Mouse (Mus musculus) MEL (cell line): ENCODE data around the gene Skp2. TPM values are rescaled to one million over a fixed set of nuclear protein-coding genes. Genes with fewer than 3 reads are reported as not detected.

Experiments
- DNase-seq: peaks from one replicate; pipeline ENCODE4 v3.0.0; 2011; ENCODE audit warnings: low read depth, low spot score
- H3K27ac ChIP-seq: 2 replicates; pipeline ENCODE4 v1.5.1; 2012; ENCODE audit warnings: low read depth, mild to moderate bottlenecking, control low read depth, low read length, moderate library complexity; ENCODE audit not compliant: control insufficient read depth
- H3K27me3 ChIP-seq, 2 experiments: fragments of 150-350 bp in 1 of 2; sonication (generic) in 1 of 2; 2 replicates each; pipeline ENCODE4 v1.6.1; 2012; ENCODE audit warnings: low read length in 2 of 2, mild to moderate bottlenecking in 2 of 2, improper control_type of control experiment in 1 of 2, moderate library complexity in 1 of 2; ENCODE audit not compliant: insufficient read depth in 2 of 2, control insufficient read depth in 1 of 2
- H3K36me3 ChIP-seq, 2 experiments: 2 replicates each; pipeline ENCODE4 v1.6.1; 2012 to 2014; ENCODE audit warnings: low read length in 2 of 2, improper control_type of control experiment in 1 of 2, inconsistent platforms in 1 of 2, mild to moderate bottlenecking in 1 of 2; ENCODE audit not compliant: insufficient read depth in 2 of 2, control insufficient read depth in 1 of 2
- H3K4me1 ChIP-seq, 2 experiments: fragments of 150-350 bp in 1 of 2; sonication (generic) in 1 of 2; 2 replicates each; pipeline ENCODE4 v1.6.1; 2012; ENCODE audit warnings: low read length in 2 of 2, improper control_type of control experiment in 1 of 2, mild to moderate bottlenecking in 1 of 2; ENCODE audit not compliant: insufficient read depth in 2 of 2, control insufficient read depth in 1 of 2
- H3K4me3 ChIP-seq, 2 experiments: fragments of 150-350 bp in 1 of 2; sonication (generic) in 1 of 2; 2 replicates each; pipeline ENCODE4 v1.5.1; 2012; ENCODE audit warnings: low read depth in 2 of 2, low read length in 2 of 2, mild to moderate bottlenecking in 2 of 2, moderate library complexity in 2 of 2, control low read depth in 1 of 2, improper control_type of control experiment in 1 of 2; ENCODE audit not compliant: control insufficient read depth in 1 of 2, insufficient read depth in 1 of 2
- H3K79me2 ChIP-seq: 2 replicates; pipeline ENCODE4 v1.6.1; 2012; ENCODE audit warnings: mild to moderate bottlenecking, low read length, moderate library complexity; ENCODE audit not compliant: control insufficient read depth, poor library complexity, insufficient read depth
- H3K9ac ChIP-seq: 2 replicates; pipeline ENCODE4 v1.6.1; 2012; ENCODE audit warnings: low read depth, mild to moderate bottlenecking, control low read depth, low read length, moderate library complexity; ENCODE audit not compliant: control insufficient read depth, poor library complexity, severe bottlenecking
- H3K9me3 ChIP-seq: fragments of 150-350 bp; sonication (generic); replicated peaks from 2 replicates; pipeline ENCODE4 v1.6.1; 2012; ENCODE audit warnings: mild to moderate bottlenecking, low read length, improper control_type of control experiment, moderate library complexity; ENCODE audit not compliant: insufficient read depth
- BHLHE40 ChIP-seq: IDR thresholded peaks from 2 replicates; pipeline ENCODE4 v1.6.1; 2012; ENCODE audit warnings: low read depth, mild to moderate bottlenecking, inconsistent platforms, low read length, improper control_type of control experiment, borderline replicate concordance
- CHD1 ChIP-seq: IDR thresholded peaks from 2 replicates; pipeline ENCODE4 v1.6.1; 2012; ENCODE audit warnings: low read depth, mild to moderate bottlenecking, inconsistent platforms, low read length, improper control_type of control experiment
- E2F4 ChIP-seq: IDR thresholded peaks from 2 replicates; pipeline ENCODE4 v1.6.1; 2011; ENCODE audit warnings: low read depth, low read length, improper control_type of control experiment, borderline replicate concordance
- ELF1 ChIP-seq: IDR thresholded peaks from 2 replicates; pipeline ENCODE4 v1.6.1; 2014; ENCODE audit warnings: low read depth, mild to moderate bottlenecking, inconsistent platforms, low read length, improper control_type of control experiment, moderate library complexity
- EP300 ChIP-seq, 2 experiments: IDR thresholded peaks; 2 replicates each; pipeline ENCODE4 v1.6.1; 2011; ENCODE audit warnings: improper control_type of control experiment in 2 of 2, low read length in 2 of 2, low read depth in 1 of 2, mild to moderate bottlenecking in 1 of 2
- ETS1 ChIP-seq: IDR thresholded peaks from 2 replicates; pipeline ENCODE4 v1.6.1; 2012; ENCODE audit warnings: low read depth, mild to moderate bottlenecking, inconsistent platforms, low read length, improper control_type of control experiment, moderate library complexity
- GATA1 ChIP-seq: IDR thresholded peaks from 2 replicates; pipeline ENCODE4 v1.6.1; 2011; ENCODE audit warnings: low read depth, low read length, improper control_type of control experiment
- HCFC1 ChIP-seq: IDR thresholded peaks from 2 replicates; pipeline ENCODE4 v1.6.1; 2012; ENCODE audit warnings: low read depth, mild to moderate bottlenecking, inconsistent platforms, low read length, improper control_type of control experiment, moderate library complexity
- MEF2A ChIP-seq: IDR thresholded peaks from 2 replicates; pipeline ENCODE4 v1.6.1; 2014; ENCODE audit warnings: low read depth, mild to moderate bottlenecking, inconsistent platforms, low read length, improper control_type of control experiment; ENCODE audit not compliant: poor library complexity, insufficient replicate concordance, severe bottlenecking; ENCODE audit errors: extremely low read depth
- MYC ChIP-seq: IDR thresholded peaks from 2 replicates; pipeline ENCODE4 v1.6.1; 2011; ENCODE audit warnings: low read depth, mild to moderate bottlenecking, low read length, improper control_type of control experiment, moderate library complexity
- NELFE ChIP-seq: IDR thresholded peaks from 2 replicates; pipeline ENCODE4 v1.6.1; 2011; ENCODE audit warnings: low read depth, low read length, improper control_type of control experiment
- NRF1 ChIP-seq: IDR thresholded peaks from 2 replicates; pipeline ENCODE4 v1.6.1; 2014; ENCODE audit warnings: low read depth, mild to moderate bottlenecking, inconsistent platforms, low read length, improper control_type of control experiment, moderate library complexity; ENCODE audit not compliant: poor library complexity, insufficient read depth, severe bottlenecking
- POLR2A ChIP-seq, 2 experiments: IDR thresholded peaks; 2 replicates each; pipeline ENCODE4 v1.6.1; 2011 to 2012; ENCODE audit warnings: low read length in 2 of 2, mild to moderate bottlenecking in 2 of 2, control low read depth in 1 of 2, improper control_type of control experiment in 1 of 2, low read depth in 1 of 2, moderate library complexity in 1 of 2; ENCODE audit not compliant: control insufficient read depth in 1 of 2, insufficient read depth in 1 of 2, poor library complexity in 1 of 2
- POLR2AphosphoS2 ChIP-seq: IDR thresholded peaks from 2 replicates; pipeline ENCODE4 v1.6.1; 2011; ENCODE audit warnings: low read length, improper control_type of control experiment
- RCOR1 ChIP-seq: IDR thresholded peaks from 2 replicates; pipeline ENCODE4 v1.6.1; 2012; ENCODE audit warnings: low read depth, mild to moderate bottlenecking, inconsistent platforms, low read length, improper control_type of control experiment
- SIN3A ChIP-seq: IDR thresholded peaks from 2 replicates; pipeline ENCODE4 v1.6.1; 2012; ENCODE audit warnings: low read length, improper control_type of control experiment, inconsistent platforms
- UBTF ChIP-seq: IDR thresholded peaks from 2 replicates; pipeline ENCODE4 v1.6.1; 2012; ENCODE audit warnings: low read depth, mild to moderate bottlenecking, inconsistent platforms, low read length, improper control_type of control experiment, moderate library complexity, borderline replicate concordance; ENCODE audit not compliant: insufficient read depth
- ZC3H11A ChIP-seq: IDR thresholded peaks from 2 replicates; pipeline ENCODE4 v1.6.1; 2012; ENCODE audit warnings: low read depth, mild to moderate bottlenecking, inconsistent platforms, low read length, improper control_type of control experiment
- ZKSCAN1 ChIP-seq: IDR thresholded peaks from 2 replicates; pipeline ENCODE4 v1.6.1; 2012; ENCODE audit warnings: low read depth, mild to moderate bottlenecking, inconsistent platforms, low read length, improper control_type of control experiment, moderate library complexity
- ZMIZ1 ChIP-seq: IDR thresholded peaks from 2 replicates; pipeline ENCODE4 v1.6.1; 2012; ENCODE audit warnings: low read depth, mild to moderate bottlenecking, inconsistent platforms, low read length, improper control_type of control experiment, moderate library complexity
- ZNF384 ChIP-seq: IDR thresholded peaks from 2 replicates; pipeline ENCODE4 v1.6.1; 2012; ENCODE audit warnings: low read depth, mild to moderate bottlenecking, inconsistent platforms, low read length, improper control_type of control experiment
- polyA plus RNA-seq, 2 experiments: library from polyadenylated mRNA; stranded (reverse) in 1 of 2; unstranded in 1 of 2; fragments of >175 nt in 1 of 2; fragments of >200 nt in 1 of 2; gene quantifications; 2 replicates each; pipeline versions ENCODE4 v1.2.1 to v1.2.4; 2012; ENCODE audit warnings: low replicate concordance in 2 of 2, low read depth in 1 of 2; ENCODE audit not compliant: insufficient read length in 2 of 2, insufficient read depth in 1 of 2, missing spikeins in 1 of 2
- total RNA-seq: library from RNA; depleted of rRNA; stranded (reverse); fragments of 300-350 nt; gene quantifications from 2 replicates; pipeline ENCODE4 v1.2.3, GENCODE M21; 2012

The Skp2 gene
- total and polyA plus RNA-seq, 3 experiments: 46.9 to 61.4 TPM; not detected in 1

- TF ChIP-seq ETS1: peak; percentile 3; the same call in 1 of the 2 replicates
- TF ChIP-seq ZMIZ1: 0 out of 2 replicates have a peak, but pooled peaks have one; percentile 15
- no peak for TF ChIP-seq MYC
- TF ChIP-seq ZNF384: no peak
- peak; percentile 58 for TF ChIP-seq GATA1
- no peak for TF ChIP-seq ELF1
- no peak for TF ChIP-seq HCFC1
- peak; percentile 87 for TF ChIP-seq CHD1
- no peak for TF ChIP-seq E2F4
- TF ChIP-seq EP300 (IDR thresholded peaks at IDR 0.05; ENCODE audit: low read depth in 1 of 2, low read length in 2 of 2): peak in 1 of 2 experiments; percentile 43; a peak in 2 of 4 replicates
- no peak for TF ChIP-seq ZC3H11A
- 0 out of 2 replicates have a peak, but pooled peaks have one; percentile 35 for TF ChIP-seq POLR2AphosphoS2
- no peak for TF ChIP-seq NRF1
- TF ChIP-seq SIN3A: peak; percentile 75; the same call in 1 of the 2 replicates
- no peak for TF ChIP-seq MEF2A
- no peak for TF ChIP-seq NELFE
- no peak for TF ChIP-seq ZKSCAN1
- TF ChIP-seq BHLHE40: no peak
- 0 out of 2 replicates have a peak, but pooled peaks have one; percentile 42 for TF ChIP-seq UBTF
- peak; percentile 25 for TF ChIP-seq RCOR1
- no peak; a peak in 1 of 4 replicates for TF ChIP-seq POLR2A (IDR thresholded peaks at IDR 0.05; ENCODE audit: control insufficient read depth in 1 of 2, insufficient read depth in 1 of 2, low read depth in 1 of 2, low read length in 2 of 2, poor library complexity in 1 of 2)
- TF ChIP-seq, all 39 proteins: peak for 9
- peaks cover 0 to 16% of the 10 kb centered on the region in 2 experiments; a peak in 2 of 4 replicates for H3K36me3 ChIP-seq
- no peaks in the 10 kb centered on the region for H3K9me3 ChIP-seq
- peak overlapping the region; percentile 82 for H3K9ac ChIP-seq
- peaks cover 3 to 6% of the 10 kb centered on the region in 2 experiments; a peak in 3 of 4 replicates for H3K4me1 ChIP-seq
- peak overlapping the region; percentile 91 for H3K27ac ChIP-seq
- peak overlapping the region; percentile 74 to 77 for H3K4me3 ChIP-seq
- DNase-seq: peak; percentile 71
- H3K79me2 ChIP-seq: peaks cover 39% of the 10 kb centered on the region
- H3K27me3 ChIP-seq: no peaks in the 10 kb centered on the region
Observed at GRCm38 (mm10) chr15:9070353-9070752, 84.9 kb downstream of the Skp2 start.
